Comparison of ENCODE assay signal across 8 mouse cellular contexts in the genomic region with DNA sequence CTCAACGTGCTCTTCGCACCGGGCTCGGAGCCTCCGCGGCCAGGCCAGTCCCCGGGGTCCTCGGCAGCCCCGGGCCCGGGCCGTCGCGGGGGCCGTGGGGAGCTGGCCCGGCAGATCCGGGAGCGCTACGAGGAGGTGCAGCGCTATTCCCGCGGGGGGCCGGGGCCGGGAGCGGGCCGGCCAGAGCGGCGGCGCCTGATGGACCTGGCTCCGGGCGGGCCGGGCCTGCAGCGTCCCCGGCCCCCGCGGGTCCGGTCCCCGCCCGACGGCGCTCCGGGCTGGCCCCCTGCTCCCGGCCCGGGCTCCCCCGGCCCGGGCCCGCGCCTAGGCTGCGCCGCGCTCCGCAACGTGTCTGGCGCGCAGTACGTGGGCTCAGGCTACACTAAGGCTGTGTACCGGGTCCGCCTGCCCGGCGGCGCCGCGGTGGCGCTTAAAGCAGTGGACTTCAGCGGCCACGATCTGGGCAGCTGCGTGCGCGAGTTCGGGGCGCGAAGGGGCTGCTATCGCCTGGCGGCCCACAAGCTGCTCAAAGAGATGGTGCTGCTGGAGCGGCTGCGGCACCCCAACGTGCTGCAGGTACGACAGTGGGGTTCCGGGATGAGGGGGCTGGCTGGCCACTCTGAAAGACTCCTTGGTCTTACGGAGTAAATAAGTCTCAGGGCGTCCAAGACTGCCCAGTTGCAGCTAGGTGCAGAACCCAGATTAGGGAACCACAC. TPM values are rescaled to one million over a fixed set of nuclear protein-coding genes. Genes with fewer than 3 reads are reported as not detected.
A peak's percentile ranks its signal among the peaks of the same experiment; 100 is the strongest.
DNase-seq lines count a peak whose midpoint lies in the region; ATAC-seq and TF ChIP-seq lines count a peak whose summit lies in the region.

No protein-coding gene starts in this region.

- no peak for TF ChIP-seq EP300 in ES-Bruce4 (IDR thresholded peaks at IDR 0.05; ENCODE audit: insufficient read depth, low read depth, low read length)

- H3K4me2 ChIP-seq in heart, embryonic 16.5 days (ENCODE audit: low read depth, low read length): peak overlapping the region; percentile 81
- peak overlapping the region; percentile 83 for H3K4me2 ChIP-seq in midbrain, embryonic 13.5 days (replicated peaks)

- peak overlapping the region; percentile 58 for H3K4me3 ChIP-seq in erythroblast, embryonic 14.5 days (replicated peaks)
- H3K4me3 ChIP-seq in ES-Bruce4 (ENCODE audit: low read depth, low read length): peak overlapping the region; percentile 72
- H3K4me3 ChIP-seq in heart, embryonic 16.5 days (ENCODE audit: low read length): peak overlapping the region; percentile 89
- peak overlapping the region; percentile 67 for H3K4me3 ChIP-seq in midbrain, embryonic 13.5 days (replicated peaks)

- H3K27ac ChIP-seq in ES-Bruce4 (ENCODE audit: insufficient read depth, low read length): no peak overlapping the region
- H3K27ac ChIP-seq in heart, embryonic 16.5 days (ENCODE audit: low read length): peak overlapping the region; percentile 98
- H3K27ac ChIP-seq in midbrain, embryonic 13.5 days: peak overlapping the region; percentile 81

- H3K4me1 ChIP-seq in erythroblast, embryonic 14.5 days (ENCODE audit: control insufficient read depth): no peaks in the 10 kb centered on the region
- peaks cover 1% of the 10 kb centered on the region for H3K4me1 ChIP-seq in ES-Bruce4 (ENCODE audit: control insufficient read depth, insufficient read depth, low read length)
- H3K4me1 ChIP-seq in heart, embryonic 16.5 days (ENCODE audit: control insufficient read depth, insufficient read depth, low read length): peaks cover 39% of the 10 kb centered on the region
- peaks cover 57% of the 10 kb centered on the region for H3K4me1 ChIP-seq in midbrain, embryonic 13.5 days (replicated peaks)

- peak; percentile 58 to 59 for DNase-seq in cerebellum, postnatal 10 days
- DNase-seq in left cerebral cortex, postnatal 25 days (ENCODE audit: low spot score in 2 of 2): peak; percentile 47 to 49
- DNase-seq in urinary bladder, postnatal 14 days (ENCODE audit: low spot score): no peak

- intact Hi-C loops in left cerebral cortex, postnatal 25 days (cut with DNase I): no loop called here

- WGBS in heart, embryonic 16.5 days: under 1% methylated on average over 79 of the region's 80 CpGs
- WGBS in midbrain, embryonic 13.5 days: under 1% methylated on average over 64 of the region's 80 CpGs

- peaks cover 48% of the 10 kb centered on the region for H3K27me3 ChIP-seq in erythroblast, embryonic 14.5 days (ENCODE audit: control insufficient read depth)
- peaks cover 13% of the 10 kb centered on the region; the same call in 1 of the 2 replicates for H3K27me3 ChIP-seq in ES-Bruce4 (ENCODE audit: control insufficient read depth, insufficient read depth, low read length, poor library complexity, severe bottlenecking)
- no peaks in the 10 kb centered on the region for H3K27me3 ChIP-seq in heart, embryonic 16.5 days (ENCODE audit: control insufficient read depth, insufficient read depth, low read length)
- H3K27me3 ChIP-seq in midbrain, embryonic 13.5 days: peaks cover 86% of the 10 kb centered on the region

- TF ChIP-seq POLR2A in ES-Bruce4 (IDR thresholded peaks at IDR 0.05; ENCODE audit: insufficient read depth, low read length): no peak

- peak overlapping the region; percentile 93 for H3K9ac ChIP-seq in ES-Bruce4 (ENCODE audit: low read depth, poor library complexity, severe bottlenecking)
- H3K9ac ChIP-seq in heart, embryonic 16.5 days (ENCODE audit: low read length): peak overlapping the region; percentile 97
- H3K9ac ChIP-seq in midbrain, embryonic 13.5 days (replicated peaks): peak overlapping the region; percentile 87

- TF ChIP-seq CTCF in ES-Bruce4 (IDR thresholded peaks at IDR 0.05; ENCODE audit: low read depth, low read length): no peak

- no peaks in the 10 kb centered on the region for H3K9me3 ChIP-seq in erythroblast, embryonic 14.5 days (ENCODE audit: control insufficient read depth, low read length)
- no peaks in the 10 kb centered on the region for H3K9me3 ChIP-seq in ES-Bruce4 (replicated peaks; ENCODE audit: control insufficient read depth, insufficient read depth, low read length, poor library complexity, severe bottlenecking)
- H3K9me3 ChIP-seq in heart, embryonic 16.5 days (replicated peaks; ENCODE audit: control insufficient read depth, low read length): no peaks in the 10 kb centered on the region
- H3K9me3 ChIP-seq in midbrain, embryonic 13.5 days: no peaks in the 10 kb centered on the region

- ATAC-seq in erythroblast, adult 5-6 weeks (replicated peaks; ENCODE audit: low FRiP score, poor library complexity, severe bottlenecking): no peak
- peak; percentile 16; the same call in 1 of the 2 replicates for ATAC-seq in heart, embryonic 16.5 days (replicated peaks; ENCODE audit: extremely low read depth, insufficient read depth, low FRiP score)
- ATAC-seq in midbrain, embryonic 13.5 days: peak; percentile 67

- H3K36me3 ChIP-seq in erythroblast, embryonic 14.5 days (ENCODE audit: control insufficient read depth): no peaks in the 10 kb centered on the region; the same call in 1 of the 2 replicates
- no peaks in the 10 kb centered on the region for H3K36me3 ChIP-seq in ES-Bruce4 (ENCODE audit: control insufficient read depth, insufficient read depth, low read length, poor library complexity, severe bottlenecking)
- H3K36me3 ChIP-seq in heart, embryonic 16.5 days (ENCODE audit: control insufficient read depth, insufficient read depth): no peaks in the 10 kb centered on the region; the same call in 1 of the 2 replicates
- no peaks in the 10 kb centered on the region for H3K36me3 ChIP-seq in midbrain, embryonic 13.5 days

RNA-seq across cellular contexts. Expression of gene Pkdcc, which starts 0.6 kb away (rescaled TPM):
- polyA plus RNA-seq in erythroblast, embryonic 14.5 days (2012): 0.02 and 0.12 TPM in 2 replicates
- 1.5 TPM in 1 of 2 replicates, not detected in the other for total RNA-seq in erythroblast, adult 5-6 weeks (2015; ENCODE audit: low replicate concordance)
- not detected in 2 replicates for total RNA-seq in erythroblast, adult 5-6 weeks (2017; ENCODE audit: low replicate concordance)
- 9.7 and 12.3 TPM in 2 replicates for polyA plus RNA-seq in ES-Bruce4 (2011; ENCODE audit: insufficient read depth, insufficient read length, low read depth, missing spikeins)
- 10.9 and 11.9 TPM in 2 replicates for polyA plus RNA-seq in heart, embryonic 16.5 days (2015; fragmentation: Nextera tagmentation; extraction: Ambion mirVana)
- total RNA-seq in left cerebral cortex, postnatal 25 days (2021): 10 to 100 TPM; 14.0 to 14.4 TPM
- 1.5 and 2.3 TPM in 2 replicates for polyA plus RNA-seq in midbrain, embryonic 13.5 days (2015; fragmentation: Nextera tagmentation; extraction: Ambion mirVana)
